Mouse (Mus musculus) neural tube, embryonic 15.5 days (tissue): ENCODE results near the gene Slc6a9. TPM values are rescaled to one million over a fixed set of nuclear protein-coding genes. Genes with fewer than 3 reads are reported as not detected.

Experiments used
- ATAC-seq: fragments of 200-750 bp; cut with Nextera tagmentation; 2 replicates; pipeline ENCODE4 v1.8.0; 2017; ENCODE audit warnings: mild to moderate bottlenecking, moderate TSS enrichment, moderate library complexity; ENCODE audit not compliant: low FRiP score
- H3K27ac ChIP-seq: fragments of 300-500 bp; sonication (generic); replicated peaks from 2 replicates; pipeline ENCODE4 v1.5.1; 2015; ENCODE audit warnings: mild to moderate bottlenecking, inconsistent platforms
- H3K27me3 ChIP-seq: fragments of 300-500 bp; sonication (generic); replicated peaks from 2 replicates; pipeline ENCODE4 v1.6.1; 2015; ENCODE audit warnings: inconsistent platforms
- H3K36me3 ChIP-seq: fragments of 300-500 bp; sonication (generic); 2 replicates; pipeline ENCODE4 v1.6.1; 2015; ENCODE audit warnings: inconsistent platforms
- H3K4me1 ChIP-seq: fragments of 300-500 bp; sonication (generic); 2 replicates; pipeline ENCODE4 v1.6.1; 2015; ENCODE audit warnings: inconsistent platforms
- H3K4me2 ChIP-seq: fragments of 300-500 bp; sonication (generic); 2 replicates; pipeline ENCODE4 v1.6.1; 2015; ENCODE audit warnings: inconsistent platforms, mild to moderate bottlenecking, moderate library complexity
- H3K4me3 ChIP-seq: fragments of 300-500 bp; sonication (generic); replicated peaks from 2 replicates; pipeline ENCODE4 v1.5.1; 2015; ENCODE audit warnings: mild to moderate bottlenecking, inconsistent platforms
- H3K9ac ChIP-seq: fragments of 300-500 bp; sonication (generic); replicated peaks from 2 replicates; pipeline ENCODE4 v1.6.1; 2015; ENCODE audit warnings: mild to moderate bottlenecking, inconsistent platforms
- H3K9me3 ChIP-seq: fragments of 300-500 bp; sonication (generic); replicated peaks from 2 replicates; pipeline ENCODE4 v1.6.1; 2016; ENCODE audit warnings: inconsistent platforms
- WGBS: fragments of 180-500 bp; shearing (Covaris S2); methylation state at CpG from one replicate; pipeline ENCODE4 v1.1.7; 2015; ENCODE audit warnings: mixed read lengths; 5-methylcytosine and 5-hydroxymethylcytosine counted together
- polyA plus RNA-seq: library from polyadenylated mRNA; unstranded; fragments of >200 nt; fragmentation: Nextera tagmentation; extraction: Ambion mirVana; gene quantifications from 2 replicates; pipeline ENCODE4 v1.2.1, GENCODE M21; 2015

Slc6a9 gene
- polyA plus RNA-seq, 1 experiment from 2014 or later, result 51.5 TPM

GRCm38 (mm10) chr4:117860570-117860969 lies 26.3 kb downstream of the Slc6a9 start:
- Histone ChIP-seq H3K4me2 (no peak overlapping the region), H3K4me3 (no peak overlapping the region), H3K9ac (no peak overlapping the region), H3K27ac (no peak overlapping the region), H3K9me3 (no peaks in the 10 kb centered on the region), H3K4me1 (peaks cover 14% of the 10 kb centered on the region; the same call in 1 of the 2 replicates), H3K27me3 (no peaks in the 10 kb centered on the region), H3K36me3 (no peaks in the 10 kb centered on the region)
- no peak for ATAC-seq
- WGBS, result 83% methylated on average over 9 of the region's 9 CpGs

- Histone ChIP-seq H3K9ac (no peak overlapping the region), H3K4me3 (no peak overlapping the region), H3K4me2 (no peak overlapping the region), H3K27me3 (no peaks in the 10 kb centered on the region), H3K9me3 (no peaks in the 10 kb centered on the region), H3K4me1 (peaks cover 27% of the 10 kb centered on the region; the same call in 1 of the 2 replicates), H3K36me3 (no peaks in the 10 kb centered on the region), H3K27ac (no peak overlapping the region)
- 31% methylated on average over 4 of the region's 4 CpGs for WGBS
- ATAC-seq, result peak; percentile 53
These were observed 28.5 kb downstream of the Slc6a9 start for GRCm38 (mm10) chr4:117862823-117863222.

GRCm38 (mm10) chr4:117866083-117866482 lies 31.8 kb downstream of the Slc6a9 start:
- Histone ChIP-seq H3K27me3 (no peaks in the 10 kb centered on the region), H3K9ac (no peak overlapping the region), H3K9me3 (no peaks in the 10 kb centered on the region), H3K36me3 (no peaks in the 10 kb centered on the region), H3K4me3 (no peak overlapping the region), H3K4me2 (no peak overlapping the region), H3K27ac (peak overlapping the region; percentile 45; the same call in 1 of the 2 replicates), H3K4me1 (peaks cover 33% of the 10 kb centered on the region)
- 62% methylated on average over 9 of the region's 9 CpGs for WGBS
- no peak for ATAC-seq

GRCm38 (mm10) chr4:117867000-117867399 lies 32.7 kb downstream of the Slc6a9 start:
- 80% methylated on average over 6 of the region's 6 CpGs for WGBS
- Histone ChIP-seq H3K4me2 (no peak overlapping the region), H3K27me3 (no peaks in the 10 kb centered on the region), H3K4me3 (no peak overlapping the region), H3K9ac (no peak overlapping the region), H3K4me1 (peaks cover 33% of the 10 kb centered on the region), H3K36me3 (no peaks in the 10 kb centered on the region), H3K27ac (no peak overlapping the region), H3K9me3 (no peaks in the 10 kb centered on the region)
- no peak for ATAC-seq

GRCm38 (mm10) chr4:117867823-117868222 lies 33.5 kb downstream of the Slc6a9 start:
- Histone ChIP-seq H3K4me1 (peaks cover 35% of the 10 kb centered on the region), H3K36me3 (0 out of 2 replicates have a peak, but pooled peaks cover 3% of the 10 kb centered on the region), H3K4me2 (0 out of 2 replicates have a peak overlapping the region, but pooled peaks have one; percentile 19), H3K9ac (no peak overlapping the region), H3K9me3 (no peaks in the 10 kb centered on the region), H3K27ac (no peak overlapping the region), H3K4me3 (no peak overlapping the region), H3K27me3 (no peaks in the 10 kb centered on the region)
- ATAC-seq, result no peak
- 19% methylated on average over 24 of the region's 24 CpGs for WGBS

GRCm38 (mm10) chr4:117869317-117869716 lies 35.0 kb downstream of the Slc6a9 start:
- H3K36me3 ChIP-seq, result peaks cover 12% of the 10 kb centered on the region; the same call in 1 of the 2 replicates
- no peaks in the 10 kb centered on the region for H3K9me3 ChIP-seq
- peaks cover 32% of the 10 kb centered on the region for H3K4me1 ChIP-seq
- H3K27ac ChIP-seq, result no peak overlapping the region
- H3K27me3 ChIP-seq, result no peaks in the 10 kb centered on the region
- H3K4me2 ChIP-seq, result no peak overlapping the region
- WGBS, result 74% methylated on average over 9 of the region's 9 CpGs
- H3K4me3 ChIP-seq, result no peak overlapping the region
- ATAC-seq, result no peak
- no peak overlapping the region for H3K9ac ChIP-seq

- H3K4me3 ChIP-seq, result no peak overlapping the region
- WGBS, result 71% methylated on average over 1 of the region's 1 CpGs
These were observed 36.1 kb downstream of the Slc6a9 start for GRCm38 (mm10) chr4:117870437-117870836.

GRCm38 (mm10) chr4:117871787-117872186 lies 37.5 kb downstream of the Slc6a9 start:
- Histone ChIP-seq H3K36me3 (peaks cover 36% of the 10 kb centered on the region), H3K4me1 (peaks cover 21% of the 10 kb centered on the region), H3K9ac (no peak overlapping the region), H3K9me3 (no peaks in the 10 kb centered on the region), H3K27me3 (no peaks in the 10 kb centered on the region), H3K4me2 (no peak overlapping the region), H3K4me3 (no peak overlapping the region), H3K27ac (no peak overlapping the region)
- ATAC-seq, result no peak; the same call in 1 of the 2 replicates
- 75% methylated on average over 7 of the region's 7 CpGs for WGBS

More at GRCm38 (mm10) chr4:117870437-117870836, 36.1 kb downstream of the Slc6a9 start:
- Histone ChIP-seq H3K4me2 (no peak overlapping the region), H3K9ac (no peak overlapping the region), H3K27ac (no peak overlapping the region), H3K4me1 (peaks cover 31% of the 10 kb centered on the region), H3K36me3 (peaks cover 23% of the 10 kb centered on the region), H3K9me3 (no peaks in the 10 kb centered on the region), H3K27me3 (no peaks in the 10 kb centered on the region)
- no peak for ATAC-seq

GRCm38 (mm10) chr4:117872471-117872886 lies 38.2 kb downstream of the Slc6a9 start, which contains the start of gene Ccdc24:
Gene Ccdc24 (minus strand): TSS chr4:117872557.
- H3K4me1 ChIP-seq, result peaks cover 20% of the 10 kb centered on the region
- peak within 1 kb of the TSS; percentile 41 for H3K4me2 ChIP-seq
- 7% methylated on average over 14 of the region's 14 CpGs for WGBS
- H3K9ac ChIP-seq, result peak within 1 kb of the TSS; percentile 3; the same call in 1 of the 2 replicates
- ATAC-seq, result no peak
- H3K9me3 ChIP-seq, result no peaks in the 10 kb centered on the region
- no peaks in the 10 kb centered on the region for H3K27me3 ChIP-seq
- no peak within 1 kb of the TSS for H3K4me3 ChIP-seq
- no peak within 1 kb of the TSS for H3K27ac ChIP-seq
- H3K36me3 ChIP-seq, result peaks cover 42% of the 10 kb centered on the region

- H3K4me1 ChIP-seq, result peaks cover 19% of the 10 kb centered on the region
- H3K36me3 ChIP-seq, result peaks cover 42% of the 10 kb centered on the region
- H3K9ac ChIP-seq, result no peak overlapping the region
- H3K27ac ChIP-seq, result no peak overlapping the region
- H3K4me3 ChIP-seq, result no peak overlapping the region
- H3K27me3 ChIP-seq, result no peaks in the 10 kb centered on the region
- no peaks in the 10 kb centered on the region for H3K9me3 ChIP-seq
- H3K4me2 ChIP-seq, result no peak overlapping the region
- ATAC-seq, result no peak
- WGBS, result 92% methylated on average over 9 of the region's 9 CpGs
These were observed 39.3 kb downstream of the Slc6a9 start for GRCm38 (mm10) chr4:117873615-117874014.

- H3K27me3 ChIP-seq, result no peaks in the 10 kb centered on the region
- H3K4me2 ChIP-seq, result no peak overlapping the region
- H3K27ac ChIP-seq, result no peak overlapping the region
- H3K9me3 ChIP-seq, result no peaks in the 10 kb centered on the region
- 39% methylated on average over 10 of the region's 10 CpGs for WGBS
- no peak overlapping the region for H3K4me3 ChIP-seq
- ATAC-seq, result no peak
- H3K36me3 ChIP-seq, result peaks cover 58% of the 10 kb centered on the region
- H3K4me1 ChIP-seq, result peaks cover 42% of the 10 kb centered on the region
- H3K9ac ChIP-seq, result no peak overlapping the region
These were observed 44.0 kb downstream of the Slc6a9 start for GRCm38 (mm10) chr4:117878301-117878700.

GRCm38 (mm10) chr4:117878703-117879102 lies 44.4 kb downstream of the Slc6a9 start:
- no peak overlapping the region for H3K4me3 ChIP-seq
- H3K27ac ChIP-seq, result no peak overlapping the region
- 77% methylated on average over 5 of the region's 5 CpGs for WGBS
- peaks cover 54% of the 10 kb centered on the region for H3K36me3 ChIP-seq
- peaks cover 46% of the 10 kb centered on the region for H3K4me1 ChIP-seq
- no peak overlapping the region for H3K4me2 ChIP-seq
- no peak for ATAC-seq
- H3K9ac ChIP-seq, result no peak overlapping the region
- no peaks in the 10 kb centered on the region for H3K9me3 ChIP-seq
- no peaks in the 10 kb centered on the region for H3K27me3 ChIP-seq
